Mouse (Mus musculus) hindlimb bud, embryonic 11.5 days (tissue): ENCODE measurements around the gene Hhip.

Experiments used
- DNase-seq: peaks from one replicate; pipeline ENCODE4 v3.0.0-alpha.2; 2012; ENCODE audit warnings: low read depth, low spot score; ENCODE audit errors: extremely low spot score

The Hhip gene

DNA sequence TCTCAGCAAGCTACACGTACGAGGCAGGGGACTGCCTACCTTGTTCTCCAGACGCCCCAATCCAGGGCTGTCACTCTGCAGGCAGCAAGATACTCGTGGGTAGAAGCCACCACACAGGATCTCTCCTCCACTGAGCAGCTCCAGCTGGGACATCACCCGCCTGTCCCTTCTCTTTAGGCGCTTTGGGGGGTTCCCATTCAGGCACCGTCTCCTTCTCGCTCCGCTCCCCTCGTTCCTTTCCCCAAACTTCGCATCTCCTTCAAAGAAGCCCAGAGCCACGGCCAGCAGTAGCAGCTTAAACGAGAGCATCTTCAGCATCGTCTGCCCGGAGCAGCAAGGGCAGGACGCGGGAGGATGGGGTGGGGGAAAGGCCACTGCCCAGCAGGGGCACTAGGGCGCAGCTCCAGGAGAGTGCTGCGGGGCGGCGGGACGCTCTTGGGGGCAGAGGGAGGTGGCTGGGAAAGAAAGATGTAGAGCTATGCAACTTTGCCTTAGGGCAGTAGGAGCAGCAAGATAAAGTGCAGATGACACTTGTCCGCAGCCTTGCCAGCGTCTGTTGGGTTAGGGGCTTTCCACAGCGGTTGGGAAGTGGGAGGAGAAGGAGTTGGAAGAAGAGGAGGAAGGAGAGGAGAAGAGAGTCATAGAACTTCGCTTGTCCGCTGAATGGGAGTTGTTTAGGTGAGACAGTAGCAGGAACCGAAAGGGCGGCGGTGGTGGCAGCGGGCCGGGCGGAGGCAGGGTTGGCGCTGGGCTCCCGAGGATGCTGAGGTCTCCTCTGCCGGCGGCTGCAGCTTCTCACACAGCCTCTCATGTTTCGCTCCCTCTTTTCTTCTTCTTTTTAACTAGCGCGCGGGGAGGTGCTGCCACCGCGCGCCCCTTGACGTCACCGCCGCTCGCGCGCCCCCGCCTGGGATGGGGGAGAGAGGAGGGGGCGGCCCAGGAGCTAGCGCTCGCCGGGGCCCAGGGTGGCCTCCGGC is at the start of gene Hhip:
TSS of gene Hhip (minus strand) at position 809 of the 977 bp plus-strand sequence.
- no peak for DNase-seq

GRCm38 (mm10) chr8:80087021-80087420 is 29.2 kb upstream of the Hhip start:
- no peak for DNase-seq

DNA sequence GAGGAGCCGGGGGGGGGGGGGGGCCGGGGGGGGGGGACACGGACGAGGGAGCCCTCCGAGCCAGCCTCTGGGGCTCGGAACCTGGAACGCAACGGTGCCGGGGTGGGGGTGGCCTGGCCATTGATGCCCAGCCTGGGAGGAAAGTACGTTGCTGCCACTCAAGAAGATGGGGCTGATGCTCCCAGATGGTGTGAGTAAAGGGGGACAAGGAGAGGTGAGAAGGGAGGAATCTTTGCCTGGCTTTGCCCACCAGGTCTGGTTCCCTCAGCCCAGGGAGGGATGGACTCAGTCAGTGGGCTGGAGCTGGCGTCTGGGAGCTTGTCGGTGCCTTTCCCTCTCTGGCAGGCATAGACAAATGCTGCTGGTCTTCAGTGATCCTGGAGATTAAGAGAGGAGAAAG is 387 bp upstream of the Hhip start:
- DNase-seq, result no peak

DNA sequence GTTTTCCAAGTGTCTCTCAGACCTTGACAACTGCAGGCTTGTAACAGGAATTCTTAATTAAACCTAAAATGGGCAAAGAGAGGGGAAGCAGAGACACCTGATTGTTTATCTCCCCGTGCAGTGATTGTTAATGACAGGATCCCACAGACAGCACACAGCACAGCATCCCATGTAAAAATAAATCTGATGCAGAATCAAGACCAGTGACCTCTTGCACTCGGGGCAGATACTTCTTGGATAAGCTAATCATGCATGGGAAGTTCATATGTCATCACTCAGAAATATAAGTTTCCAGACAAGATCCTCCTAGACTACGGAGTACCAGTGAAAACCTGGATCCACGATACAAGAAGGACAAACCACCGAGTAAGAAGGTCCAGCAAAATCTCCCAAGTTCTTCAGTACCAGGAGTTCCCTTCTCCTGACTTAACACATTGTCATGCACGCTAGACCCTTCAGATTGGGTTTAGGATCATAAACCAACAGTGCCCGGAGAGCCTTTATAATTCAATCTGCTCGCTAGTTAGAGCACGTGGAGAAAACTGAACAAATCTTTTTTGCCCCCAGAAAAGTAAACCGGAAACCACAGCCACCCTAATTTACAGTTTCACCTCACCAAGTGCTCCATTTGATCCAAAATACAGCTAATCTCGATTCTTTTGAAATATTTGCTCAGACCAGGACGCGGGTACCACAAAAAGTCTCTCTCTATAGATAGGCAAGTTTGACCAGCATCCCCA is 1.3 kb downstream of the Hhip start:
- DNase-seq, result no peak

- DNase-seq, result no peak
Observed at GRCm38 (mm10) chr8:80055777-80056176, 2.0 kb downstream of the Hhip start.

DNA sequence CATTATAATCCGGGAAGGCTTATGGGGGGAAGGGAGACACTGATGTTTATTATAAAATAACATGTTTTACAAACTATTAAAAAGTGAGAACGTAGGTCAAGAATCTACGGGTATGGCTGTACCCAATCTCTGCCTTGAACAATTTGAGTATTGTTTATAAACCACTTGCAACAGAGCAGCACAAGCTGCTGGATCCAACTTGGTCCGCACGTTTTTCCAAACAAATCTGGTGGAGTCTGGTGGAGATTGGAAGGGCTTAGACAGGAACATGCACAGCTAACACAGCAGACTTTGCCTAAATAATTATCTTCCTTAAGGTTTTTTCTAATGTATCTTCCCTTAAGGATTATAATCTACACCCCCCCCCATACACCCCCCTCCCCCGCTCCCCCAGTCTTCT is 2.7 kb downstream of the Hhip start:
- DNase-seq, result no peak

GRCm38 (mm10) chr8:80054216-80054615 is 3.6 kb downstream of the Hhip start:
- no peak for DNase-seq

- DNase-seq, result no peak
Observed at GRCm38 (mm10) chr8:80052838-80053237, 5.0 kb downstream of the Hhip start.

GRCm38 (mm10) chr8:80051494-80051893 is 6.3 kb downstream of the Hhip start:
- no peak for DNase-seq

DNA sequence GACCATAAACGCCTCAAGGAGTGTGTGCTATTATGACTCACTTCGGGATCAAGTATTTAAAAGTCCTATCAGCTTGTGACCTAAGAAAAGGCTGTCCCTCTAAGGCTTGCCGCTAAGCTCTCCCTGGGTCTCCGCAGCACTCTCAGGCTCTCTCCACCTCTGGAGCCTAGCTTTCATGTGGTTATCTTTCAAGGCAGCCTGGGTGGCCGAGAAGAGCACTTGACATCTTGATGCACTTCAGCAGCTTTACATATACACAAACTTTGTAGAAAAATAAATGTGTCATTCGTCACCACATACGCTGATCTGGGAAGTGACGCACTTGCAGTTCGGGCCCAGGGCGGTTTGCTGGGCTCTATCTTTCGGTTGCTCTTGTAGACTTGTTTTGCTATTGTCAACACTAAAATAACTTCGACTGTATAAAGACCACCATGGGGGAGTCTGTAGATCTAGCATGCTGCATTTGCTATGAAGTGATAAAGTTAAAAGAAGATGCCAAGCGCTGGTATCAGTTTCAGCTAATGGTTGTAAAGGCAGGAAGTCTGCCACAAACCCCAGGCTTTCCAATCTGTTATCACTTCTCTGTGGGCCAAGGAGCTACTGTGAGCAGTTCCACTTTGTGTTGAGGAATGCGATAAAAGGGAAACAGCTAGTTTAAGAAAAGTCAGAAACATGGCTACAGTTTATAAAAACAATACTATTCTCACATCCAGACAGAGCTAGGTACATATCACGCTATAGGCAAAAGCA is 8.4 kb downstream of the Hhip start:
- no peak for DNase-seq

DNA sequence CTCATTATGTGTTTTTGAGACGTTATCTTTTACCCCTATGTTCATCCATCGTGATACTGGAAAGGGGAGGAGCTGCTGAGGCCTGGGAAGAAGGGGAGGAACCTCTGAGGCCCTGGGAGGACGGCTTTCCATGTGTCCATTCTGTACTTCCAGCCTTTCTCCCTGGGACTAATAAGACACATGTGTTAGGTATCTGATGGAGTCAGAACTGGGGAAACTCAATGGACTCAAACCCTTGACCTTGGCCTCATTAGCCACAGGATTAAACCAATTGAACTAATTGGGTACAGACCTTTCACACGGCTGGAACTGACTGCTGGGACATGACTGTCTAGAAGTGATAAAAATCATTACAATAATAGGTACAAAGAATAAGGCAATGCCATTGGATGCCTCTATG is 9.6 kb downstream of the Hhip start:
- no peak for DNase-seq

- no peak for DNase-seq
Observed at GRCm38 (mm10) chr8:80037644-80038253, 20.1 kb downstream of the Hhip start.

GRCm38 (mm10) chr8:80032604-80033003 is 25.2 kb downstream of the Hhip start:
- no peak for DNase-seq

- no peak for DNase-seq
Observed at GRCm38 (mm10) chr8:80031330-80032293, 26.2 kb downstream of the Hhip start.

DNA sequence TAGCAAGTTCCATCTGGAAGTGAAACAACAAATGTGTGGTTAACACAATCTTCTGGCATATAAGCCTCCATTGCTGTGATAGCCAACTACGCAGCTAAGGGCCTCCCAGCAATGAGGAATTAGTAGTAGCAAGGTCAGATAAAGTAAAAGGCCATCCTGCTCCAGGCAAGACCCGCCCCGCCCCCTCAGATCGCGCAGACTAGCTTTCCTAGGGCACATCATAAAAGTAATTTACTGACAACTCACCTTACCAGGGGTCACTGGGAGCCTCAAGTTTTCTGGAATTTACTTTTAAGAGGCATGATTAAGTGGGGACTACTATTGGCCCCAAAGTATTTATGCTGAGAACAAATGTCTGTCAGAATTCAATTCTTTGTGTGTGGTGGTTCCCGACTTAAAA is 28.2 kb downstream of the Hhip start:
- DNase-seq, result no peak

DNA sequence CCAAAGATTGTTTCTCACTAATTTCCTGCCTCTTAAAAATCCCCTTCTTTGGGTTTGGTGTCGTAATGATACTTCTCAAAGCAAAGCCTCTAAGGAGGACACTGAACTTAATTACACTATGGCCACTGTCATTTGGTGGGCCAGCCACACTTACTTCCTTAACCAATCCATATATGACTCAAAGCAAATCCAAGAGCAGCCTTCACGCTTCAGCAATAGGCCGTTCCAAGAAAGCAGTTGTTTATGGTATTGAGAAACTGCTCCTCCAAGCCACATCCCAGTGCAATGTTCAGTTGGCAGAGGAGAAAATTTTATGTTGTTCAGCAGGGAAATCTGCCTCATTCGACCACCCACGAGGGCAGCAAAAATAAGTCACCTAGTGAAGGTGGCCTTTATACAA is 37.3 kb downstream of the Hhip start:
- DNase-seq, result no peak

GRCm38 (mm10) chr8:80015818-80016217 is 42.0 kb downstream of the Hhip start:
- DNase-seq, result no peak

GRCm38 (mm10) chr8:80004421-80004820 is 53.4 kb downstream of the Hhip start:
- DNase-seq, result no peak

GRCm38 (mm10) chr8:80002313-80002712 is 55.5 kb downstream of the Hhip start:
- no peak for DNase-seq

GRCm38 (mm10) chr8:79995075-79995474 is 62.7 kb downstream of the Hhip start:
- DNase-seq, result no peak
